Mouse (Mus musculus) liver, embryonic 14.5 days (tissue): ENCODE results near the gene Sec14l1.

Experiments used
- CTCF ChIP-seq: IDR thresholded peaks from 2 replicates; pipeline ENCODE4 v1.5.1; 2016; ENCODE audit warnings: antibody characterized with exemption, low read depth, control low read depth
- EP300 ChIP-seq: IDR thresholded peaks from 2 replicates; pipeline ENCODE4 v1.6.1; 2016; ENCODE audit warnings: antibody characterized with exemption, low read depth

DNA sequence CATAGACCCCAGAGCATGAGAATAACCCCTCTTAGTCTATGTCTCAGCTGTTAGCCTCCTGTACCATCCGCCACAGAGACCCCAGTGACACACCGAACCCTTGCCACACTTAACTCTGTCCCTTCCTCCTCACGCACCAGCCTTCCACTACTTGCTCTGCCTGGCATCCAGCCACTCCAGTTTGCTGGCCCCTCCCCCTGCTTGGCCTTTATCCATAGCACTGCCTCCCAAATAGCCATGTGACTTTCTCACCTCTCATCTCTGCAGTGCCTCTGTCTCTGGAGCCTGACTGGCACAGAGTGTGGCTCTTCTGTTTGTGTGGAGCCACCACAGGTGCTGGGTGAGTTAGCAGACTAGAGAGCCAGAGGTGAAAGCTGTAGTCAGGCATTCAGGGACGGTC, 27.5 kb downstream of the Sec14l1 start:
- TF ChIP-seq CTCF (no peak), EP300 (no peak)
